Mouse (Mus musculus) frontal cortex, postnatal 14 days (tissue): ENCODE measurements at regions not wholly inside any gene's neighbourhood (a gene's known extent, or its start where the extent isn't known, plus 50 kb on each side); places are given as distances from the start of the nearest gene placed in this dataset.

Source experiments
- DNase-seq, 2 experiments: peaks; one replicate each; pipeline ENCODE4 v3.0.0; 2022; ENCODE audit warnings: low spot score in 2 of 2

DNA sequence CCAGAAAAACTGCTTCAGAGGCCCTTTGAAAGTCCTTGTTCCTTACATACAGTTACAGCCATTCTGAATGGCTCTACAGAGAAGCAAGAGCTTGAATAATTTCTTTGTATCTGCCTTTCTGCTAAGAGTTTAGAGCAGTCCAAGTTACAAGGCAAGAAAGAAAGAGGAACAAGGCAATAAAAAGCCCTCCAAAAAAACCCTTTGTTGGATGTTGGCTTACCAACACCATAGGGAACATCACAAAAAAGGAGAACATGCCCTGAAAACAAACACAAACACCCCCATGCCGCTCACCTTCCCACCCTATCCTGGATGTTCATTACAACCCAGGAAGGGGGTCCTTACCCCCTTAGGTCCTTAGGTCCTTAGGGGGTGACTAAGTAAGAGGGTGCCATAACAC is 359.2 kb upstream of the Gcfc2 start:
- no peak for DNase-seq

DNA sequence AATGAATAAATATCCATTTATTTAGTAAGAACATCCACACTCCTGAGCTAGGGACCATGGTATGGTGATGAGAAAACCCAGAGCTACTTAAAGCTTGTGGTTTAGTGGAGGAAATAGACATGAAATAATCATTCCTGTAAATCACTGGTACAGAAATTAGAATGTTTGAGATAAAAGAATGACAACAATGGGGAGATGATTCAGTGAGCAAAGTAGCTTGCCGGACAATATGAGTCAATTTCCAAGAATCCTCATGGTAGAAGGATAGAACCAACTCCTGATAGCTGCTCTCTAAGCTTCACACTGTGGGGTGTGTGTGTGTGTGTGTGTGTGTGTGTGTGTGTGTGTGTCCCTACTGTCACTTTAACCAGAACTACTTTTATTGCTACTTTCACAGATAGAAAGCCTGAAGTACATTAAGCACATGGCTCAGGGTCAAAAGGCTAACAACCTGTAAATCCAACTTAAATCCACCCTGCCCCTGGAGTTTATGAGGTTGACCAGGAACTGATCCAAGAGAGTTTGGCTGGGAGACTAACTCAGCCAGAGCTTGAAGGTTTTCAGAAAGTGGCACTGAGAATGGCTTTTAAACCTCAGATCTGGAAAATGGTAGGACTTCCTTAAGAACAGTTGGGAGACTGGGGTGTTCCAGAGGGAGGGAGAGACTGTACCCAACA is 336.9 kb upstream of the Gcfc2 start:
- DNase-seq = no peak

DNA sequence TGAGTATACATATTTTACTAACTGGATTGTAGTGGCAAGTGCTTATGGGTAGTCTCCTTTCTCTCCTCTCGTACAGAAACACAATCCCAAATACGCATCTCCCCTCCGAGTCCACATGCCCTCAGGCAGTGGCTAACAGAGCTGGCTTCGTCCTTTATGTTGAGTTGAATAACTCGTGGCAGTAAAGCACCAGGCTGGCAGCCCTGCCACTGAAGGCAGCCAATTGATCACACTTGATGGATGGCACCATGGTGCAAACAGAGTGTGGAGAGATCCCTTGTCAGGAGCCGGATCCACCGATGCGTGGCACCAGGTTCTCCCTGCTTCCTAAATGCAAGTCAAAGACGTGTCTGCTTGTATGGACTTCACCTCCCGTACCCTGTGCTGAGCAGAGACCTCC is 333.7 kb upstream of the Gcfc2 start:
- DNase-seq = no peak

DNA sequence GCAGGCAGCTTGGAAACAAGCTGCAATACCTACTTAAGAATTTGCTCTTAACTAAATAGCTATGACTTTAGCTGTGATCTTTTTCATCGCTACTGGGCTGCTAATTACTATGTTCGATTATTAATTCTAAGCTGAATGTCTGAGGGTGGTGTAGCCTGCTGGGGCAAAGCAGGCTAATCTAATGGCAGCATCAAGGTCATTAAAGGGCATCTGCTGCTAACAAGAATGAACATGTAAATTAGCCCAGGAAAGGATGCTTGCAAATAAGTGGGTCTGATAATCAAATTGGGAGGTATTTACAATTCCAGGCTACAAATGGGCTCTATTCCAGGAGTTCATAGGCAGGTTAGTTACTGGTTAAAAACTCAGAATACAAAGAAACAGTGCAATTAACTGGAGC is 327.5 kb upstream of the Gcfc2 start:
- DNase-seq = no peak

DNA sequence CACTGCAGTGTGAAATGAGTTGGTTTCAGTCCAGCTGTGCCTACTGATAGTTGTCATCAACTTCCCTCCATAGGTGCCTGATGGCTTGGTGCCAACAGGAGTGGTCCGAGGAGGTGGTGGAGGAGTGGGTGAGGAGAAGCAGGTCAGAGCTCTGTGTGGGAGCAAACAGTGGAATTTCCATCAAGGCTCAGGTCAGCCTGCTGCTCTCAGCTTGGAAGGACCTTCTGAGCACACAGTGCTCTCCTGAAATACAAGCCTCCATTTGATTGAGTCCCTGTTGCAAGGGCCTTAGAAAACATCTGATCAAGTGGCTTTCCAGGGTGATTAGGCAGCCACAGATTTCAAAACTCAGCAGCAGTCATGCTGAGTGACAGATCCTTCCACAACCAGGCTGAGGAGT is 314.8 kb upstream of the Gcfc2 start:
- DNase-seq = no peak

DNA sequence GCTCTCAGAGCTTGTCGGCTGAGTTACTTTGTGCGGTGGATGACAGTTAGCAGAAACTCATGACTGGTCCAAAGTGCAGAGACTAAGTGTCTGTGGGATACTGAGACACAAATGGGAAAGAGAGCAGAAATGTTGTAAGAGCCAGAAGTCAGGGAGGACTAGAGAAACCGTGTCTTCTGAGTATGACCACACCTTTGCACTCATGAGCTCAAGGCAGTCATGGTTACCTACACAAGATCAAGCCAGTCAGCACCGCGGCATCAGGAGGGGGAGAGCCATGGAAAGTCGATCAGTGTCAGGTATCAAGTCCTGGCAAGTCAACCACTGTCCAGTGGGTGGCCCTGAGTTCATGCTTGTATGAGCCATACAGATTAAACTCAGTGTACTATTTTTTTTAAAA is 311.5 kb upstream of the Gcfc2 start:
- DNase-seq = no peak

DNA sequence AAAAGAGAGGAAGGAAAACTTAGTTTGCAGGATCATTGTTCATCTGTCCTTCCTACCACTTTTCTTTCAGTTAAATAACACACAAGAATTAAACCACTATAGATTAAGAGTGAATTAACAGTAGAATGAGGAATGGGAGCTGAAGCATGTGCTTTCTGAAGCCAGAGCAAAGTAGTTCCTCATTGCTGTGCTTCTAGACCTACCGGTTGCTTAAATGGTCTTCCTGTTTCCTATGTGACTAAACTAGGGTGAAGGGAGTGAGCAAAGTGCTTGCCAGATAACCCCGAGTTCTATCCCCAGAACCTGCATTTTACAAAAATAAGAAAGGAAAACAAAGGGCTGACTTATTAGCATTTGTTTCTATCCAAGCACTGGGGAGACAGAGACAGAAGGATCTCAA is 305.5 kb upstream of the Gcfc2 start:
- no peak for DNase-seq

DNA sequence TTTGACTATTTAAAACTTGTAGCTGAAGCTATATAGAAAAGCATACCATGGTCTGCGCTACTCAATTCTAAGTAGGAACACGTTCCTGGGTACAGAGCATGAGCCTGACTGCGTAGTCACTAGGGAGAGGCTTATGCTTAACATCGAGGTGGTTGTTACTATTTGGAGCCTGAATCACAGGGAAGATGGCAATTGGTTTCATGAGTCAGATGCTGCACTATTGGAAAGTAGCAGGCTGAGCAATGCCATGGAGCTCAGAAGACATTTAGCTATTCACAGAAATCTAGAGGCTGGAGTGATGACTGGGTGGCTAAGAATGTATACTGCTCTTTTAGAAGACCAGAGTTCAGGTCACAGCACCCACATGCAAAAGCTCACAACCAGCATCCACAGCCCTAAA is 302.4 kb upstream of the Gcfc2 start:
- no peak for DNase-seq

DNA sequence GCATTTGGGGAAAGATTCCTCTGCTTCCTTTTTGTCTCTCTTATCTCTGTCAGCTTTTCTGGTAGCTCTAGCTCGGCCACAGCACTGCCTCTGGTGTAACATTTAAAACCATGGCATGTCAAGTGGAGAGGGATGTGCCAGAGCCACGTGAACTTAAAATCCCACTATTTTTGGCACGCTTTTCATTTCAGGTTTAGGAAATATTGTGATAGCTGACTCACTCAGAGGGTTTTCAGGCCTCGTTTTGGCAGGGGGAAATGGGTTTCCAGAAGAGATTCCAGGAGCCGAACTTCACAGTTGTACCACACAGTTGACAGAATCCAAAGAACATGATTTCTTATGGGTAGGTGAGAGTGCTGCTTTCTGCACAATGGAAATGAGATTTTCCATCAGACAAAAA is 300.8 kb upstream of the Gcfc2 start:
- DNase-seq = peak; percentile 6 to 7

DNA sequence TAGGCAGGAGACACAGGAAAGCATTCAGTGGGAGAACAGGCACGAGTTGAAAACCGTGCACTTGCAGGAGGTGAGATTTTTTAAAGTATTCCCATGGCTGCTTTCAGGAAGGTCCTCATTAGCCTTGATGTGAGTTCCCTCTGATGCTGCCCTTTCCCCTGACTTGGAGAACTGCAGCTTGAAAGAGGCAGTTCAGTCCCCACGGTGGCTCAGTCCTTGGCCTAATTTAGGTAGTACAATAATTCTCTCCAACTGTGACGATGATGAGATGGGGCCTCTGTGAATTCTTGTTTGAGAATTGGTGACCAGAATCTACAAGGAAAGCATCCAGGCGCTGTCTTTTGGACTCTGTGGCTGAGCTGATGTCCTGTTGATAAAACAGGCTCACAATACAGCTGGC is 298.5 kb upstream of the Gcfc2 start:
- no peak for DNase-seq

DNA sequence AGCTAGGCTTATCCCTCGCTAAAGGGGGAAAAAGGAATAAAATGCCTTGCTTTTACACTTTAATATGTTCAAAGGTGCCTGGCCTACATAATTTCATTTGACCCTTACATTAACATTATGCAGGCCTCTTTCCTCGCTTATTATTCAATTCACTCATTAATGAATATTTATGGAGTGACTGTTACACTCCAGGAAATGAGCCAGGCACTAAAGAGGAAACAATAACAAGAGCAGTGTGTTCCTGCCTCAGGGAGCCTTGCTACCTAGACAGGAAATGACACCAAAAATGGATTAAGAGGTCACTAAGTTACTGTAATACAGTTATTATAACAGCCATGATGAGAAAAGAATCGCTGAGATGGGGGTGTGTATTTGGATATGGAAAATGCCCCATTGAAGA is 289.9 kb upstream of the Gcfc2 start:
- no peak for DNase-seq

DNA sequence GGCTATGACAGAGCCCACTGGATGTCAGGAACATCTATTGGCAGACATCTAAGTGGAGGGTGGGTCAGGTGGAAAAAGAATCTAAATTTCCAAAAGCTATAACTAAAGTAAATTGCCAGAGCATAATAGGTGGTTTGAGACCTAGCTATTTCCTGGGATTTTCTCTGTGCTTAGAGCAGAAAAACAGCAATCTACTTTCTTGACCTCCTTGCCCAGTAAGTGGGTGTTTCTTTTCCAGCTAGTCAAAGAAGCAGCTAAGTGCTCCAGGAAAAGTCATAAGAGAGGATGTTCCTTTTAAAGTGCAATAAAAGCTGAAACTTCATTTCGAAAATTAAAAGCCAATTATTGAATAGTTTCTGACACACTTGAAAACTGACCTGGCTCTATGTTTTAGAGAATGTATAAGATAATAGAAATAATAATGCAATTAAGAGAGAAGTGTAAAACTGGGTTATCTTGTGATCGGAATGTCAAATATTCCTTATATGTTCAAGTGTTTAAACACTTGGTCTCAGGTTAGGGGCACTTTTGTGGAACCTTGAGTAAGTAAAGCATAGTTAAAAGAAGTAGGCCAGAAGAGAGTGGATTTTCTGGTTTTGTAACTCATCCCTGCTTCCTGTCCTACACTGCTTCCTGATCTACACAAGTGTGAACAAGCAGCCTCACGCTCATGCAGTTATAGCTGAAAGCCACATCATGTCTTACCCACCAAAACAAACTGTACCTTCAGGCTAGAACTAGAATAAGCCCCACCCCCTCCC is 275.7 kb upstream of the Gcfc2 start:
- no peak for DNase-seq

DNA sequence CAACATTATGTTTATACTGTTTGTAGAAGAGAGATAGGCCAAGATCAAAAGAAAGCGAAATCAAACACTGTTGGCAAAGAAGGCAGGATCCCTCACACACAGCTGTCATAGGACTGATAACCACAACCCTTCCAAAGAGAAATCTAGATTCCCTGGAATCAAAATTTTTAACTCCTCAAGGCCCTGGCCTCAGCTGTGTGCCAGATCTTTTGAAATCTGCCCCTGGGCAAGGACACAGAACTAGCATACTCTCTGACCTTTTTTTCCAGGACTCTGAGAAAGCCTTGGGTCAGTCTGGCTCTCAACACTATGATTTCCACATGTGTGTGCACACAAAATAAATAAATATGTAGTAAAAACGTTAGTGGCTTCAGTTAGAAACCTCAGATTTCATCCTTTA is 271.6 kb upstream of the Gcfc2 start:
- DNase-seq = no peak

DNA sequence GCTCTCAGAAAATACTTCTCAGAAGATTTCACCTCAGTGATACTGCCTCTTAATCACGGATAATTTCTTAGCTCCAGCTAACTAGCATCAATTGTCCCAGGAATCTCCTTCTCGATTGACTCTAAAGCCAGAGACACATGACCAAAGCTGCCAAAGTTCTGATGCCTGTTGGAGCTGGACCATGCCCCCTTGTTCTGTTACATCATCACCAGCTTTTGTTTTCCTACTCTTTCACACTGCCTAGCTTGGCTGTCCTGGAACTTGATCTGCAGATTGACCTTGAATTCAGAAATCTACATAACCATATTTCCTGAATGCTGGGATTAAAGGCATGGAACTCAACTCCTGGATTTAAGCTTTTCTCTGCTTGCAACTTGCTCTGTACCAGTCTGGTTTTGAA is 268.3 kb upstream of the Gcfc2 start:
- no peak for DNase-seq

DNA sequence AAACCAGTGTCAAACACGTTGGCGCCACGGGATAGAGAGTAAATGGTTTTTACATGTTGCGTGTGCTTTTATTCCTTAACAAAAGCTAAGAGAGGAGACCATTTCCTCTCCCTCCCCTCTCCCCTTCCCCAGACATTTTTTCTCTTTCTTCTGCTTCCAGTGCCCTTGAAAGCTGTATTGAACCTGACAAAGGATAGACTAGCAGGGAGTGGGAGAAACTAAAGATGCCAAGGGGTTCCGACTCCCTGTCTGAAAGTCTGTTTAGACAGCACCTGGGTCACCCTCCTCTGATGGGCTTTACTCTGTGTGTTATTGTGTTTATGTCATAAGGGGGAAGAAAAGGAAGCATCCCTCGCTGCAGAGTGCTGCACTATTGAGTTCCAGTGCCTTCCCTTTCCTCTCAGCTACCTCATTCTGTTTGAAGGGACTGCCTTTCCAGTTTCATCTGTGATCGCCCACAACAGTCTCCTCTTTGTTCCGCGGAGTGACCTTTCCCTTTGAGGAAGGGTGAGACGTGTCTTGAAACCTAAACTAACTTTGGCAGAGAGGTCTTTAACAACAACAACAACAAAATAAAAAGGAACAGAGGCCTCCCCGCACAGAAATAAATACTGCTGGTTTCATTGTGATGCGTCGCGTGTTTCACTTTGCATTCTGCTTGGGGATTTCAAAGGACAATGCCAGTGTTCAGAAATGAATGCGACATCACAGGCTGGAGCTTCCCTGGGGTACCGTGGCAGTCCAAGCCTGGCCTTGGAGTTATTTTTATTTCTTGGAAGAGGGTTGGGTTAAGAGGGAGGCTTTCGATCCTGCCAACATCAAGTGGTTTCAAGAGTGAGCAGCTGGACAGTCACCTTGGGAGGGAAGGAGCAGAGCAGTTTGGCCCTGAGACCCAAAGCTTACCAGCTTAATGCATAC is 262.7 kb upstream of the Gcfc2 start:
- DNase-seq = peak in 1 of 2 experiments; percentile 46

DNA sequence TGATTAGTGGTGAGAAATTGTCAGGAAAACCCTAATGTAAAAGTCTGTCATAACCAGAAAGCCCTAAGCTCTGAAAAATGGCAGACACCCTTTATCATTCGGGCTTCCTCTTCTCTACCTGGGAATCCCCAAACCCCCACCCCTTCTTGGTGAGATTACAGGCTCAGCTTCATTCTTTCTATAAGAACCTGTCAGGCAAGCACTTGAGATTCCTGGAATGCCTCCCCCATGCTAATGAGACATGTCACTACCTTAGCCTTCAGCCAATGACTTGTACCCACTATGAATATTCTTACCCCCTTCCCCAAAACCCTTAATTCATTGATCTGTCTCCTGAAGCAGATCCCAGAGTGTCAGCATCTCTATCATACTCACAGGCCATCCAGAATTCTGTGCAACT is 254.5 kb upstream of the Gcfc2 start:
- no peak for DNase-seq

DNA sequence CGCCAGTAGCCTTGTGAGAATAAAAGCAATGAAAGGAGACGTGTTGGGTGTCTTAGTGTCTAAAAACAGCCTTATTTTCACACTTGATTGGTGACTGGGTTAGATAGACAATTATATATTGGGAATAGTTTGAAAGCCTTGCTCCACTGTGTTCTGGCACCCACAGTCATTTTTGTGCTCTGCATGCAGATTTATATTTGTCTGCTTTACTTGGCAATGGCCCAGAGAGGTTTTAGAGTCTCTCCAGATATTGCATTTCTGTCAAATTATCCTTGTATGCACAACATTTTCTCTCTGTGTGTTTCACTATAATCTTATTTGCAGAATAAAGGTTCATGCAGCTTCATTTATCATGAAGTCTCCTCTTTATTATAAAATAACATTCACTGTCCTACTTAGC is 250.2 kb upstream of the Gcfc2 start:
- no peak for DNase-seq

DNA sequence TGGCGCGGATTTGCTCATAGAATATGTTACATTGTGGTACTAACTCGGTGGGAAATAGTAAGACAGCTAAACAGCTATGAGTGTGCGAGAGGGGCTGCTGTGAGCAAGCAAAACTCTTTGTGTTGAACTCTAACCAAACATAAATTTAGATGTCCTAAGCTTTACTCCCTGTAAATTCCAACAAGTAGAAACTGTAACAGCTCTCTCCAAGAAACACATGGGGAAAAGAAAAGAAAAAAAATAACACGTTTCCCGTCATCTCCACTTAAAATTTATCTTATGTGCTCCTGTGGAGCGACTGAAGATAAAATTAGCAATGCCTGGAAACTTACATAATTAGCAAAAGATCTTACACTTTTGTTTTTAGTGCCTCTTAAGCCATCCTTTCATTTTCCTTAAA is 226.2 kb upstream of the Gcfc2 start:
- DNase-seq = no peak

DNA sequence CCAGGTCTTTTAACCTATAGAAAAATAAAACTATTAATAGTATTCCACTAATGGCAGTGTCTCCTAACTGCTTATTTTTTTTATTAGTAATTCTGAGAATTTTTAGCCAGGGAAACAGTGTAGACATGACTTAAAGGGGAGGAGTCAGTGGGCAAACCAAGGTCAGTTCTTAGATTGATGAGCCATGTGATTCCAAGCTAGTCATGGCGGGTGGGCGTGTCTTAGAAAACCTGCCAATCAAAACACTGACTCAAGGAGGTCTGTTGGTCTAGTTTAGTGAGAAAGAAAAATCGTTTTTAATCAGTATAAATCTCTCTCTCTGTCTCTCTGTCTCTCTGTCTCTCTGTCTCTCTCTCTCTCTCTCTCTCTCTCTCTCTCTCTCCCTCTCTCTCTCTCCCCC is 225.3 kb upstream of the Gcfc2 start:
- no peak for DNase-seq

DNA sequence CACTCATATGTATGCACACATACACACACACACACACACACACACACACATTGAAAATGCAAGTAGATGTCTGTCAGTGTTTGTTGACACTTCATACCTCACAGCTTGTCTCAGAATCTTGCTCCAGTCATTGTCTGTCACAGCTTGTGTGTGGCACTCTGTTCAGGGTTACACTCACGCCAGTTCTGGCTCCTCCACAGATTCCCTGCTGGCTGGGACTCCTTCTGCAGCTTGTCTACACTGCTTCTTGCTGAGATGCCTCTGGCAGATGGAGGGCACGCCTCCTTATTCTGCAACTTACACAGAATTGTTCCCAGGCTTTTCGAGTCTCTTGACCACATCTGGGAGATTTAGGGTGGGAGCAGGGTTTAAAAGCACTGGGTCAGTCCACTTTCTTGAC is 208.6 kb upstream of the Gcfc2 start:
- DNase-seq = no peak

DNA sequence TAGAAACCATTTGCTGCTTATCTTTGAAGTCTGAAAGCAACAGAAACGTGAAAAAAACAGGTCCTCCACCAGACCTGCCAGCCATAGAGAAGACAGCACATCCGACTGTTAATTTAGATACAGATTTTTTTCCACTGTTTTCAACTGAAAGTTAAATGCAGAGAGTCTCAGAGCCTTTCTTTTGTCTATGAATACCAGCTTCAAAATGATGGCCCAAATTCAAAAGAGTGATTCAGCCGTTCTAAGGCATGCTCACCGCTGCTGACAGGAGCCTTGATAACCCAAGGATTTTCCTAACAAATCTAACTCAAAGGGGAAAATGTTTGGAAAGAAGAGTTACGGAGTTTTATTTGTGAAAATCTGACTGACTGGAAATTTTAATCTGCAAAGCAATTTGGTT is 207.1 kb upstream of the Gcfc2 start:
- DNase-seq = no peak

DNA sequence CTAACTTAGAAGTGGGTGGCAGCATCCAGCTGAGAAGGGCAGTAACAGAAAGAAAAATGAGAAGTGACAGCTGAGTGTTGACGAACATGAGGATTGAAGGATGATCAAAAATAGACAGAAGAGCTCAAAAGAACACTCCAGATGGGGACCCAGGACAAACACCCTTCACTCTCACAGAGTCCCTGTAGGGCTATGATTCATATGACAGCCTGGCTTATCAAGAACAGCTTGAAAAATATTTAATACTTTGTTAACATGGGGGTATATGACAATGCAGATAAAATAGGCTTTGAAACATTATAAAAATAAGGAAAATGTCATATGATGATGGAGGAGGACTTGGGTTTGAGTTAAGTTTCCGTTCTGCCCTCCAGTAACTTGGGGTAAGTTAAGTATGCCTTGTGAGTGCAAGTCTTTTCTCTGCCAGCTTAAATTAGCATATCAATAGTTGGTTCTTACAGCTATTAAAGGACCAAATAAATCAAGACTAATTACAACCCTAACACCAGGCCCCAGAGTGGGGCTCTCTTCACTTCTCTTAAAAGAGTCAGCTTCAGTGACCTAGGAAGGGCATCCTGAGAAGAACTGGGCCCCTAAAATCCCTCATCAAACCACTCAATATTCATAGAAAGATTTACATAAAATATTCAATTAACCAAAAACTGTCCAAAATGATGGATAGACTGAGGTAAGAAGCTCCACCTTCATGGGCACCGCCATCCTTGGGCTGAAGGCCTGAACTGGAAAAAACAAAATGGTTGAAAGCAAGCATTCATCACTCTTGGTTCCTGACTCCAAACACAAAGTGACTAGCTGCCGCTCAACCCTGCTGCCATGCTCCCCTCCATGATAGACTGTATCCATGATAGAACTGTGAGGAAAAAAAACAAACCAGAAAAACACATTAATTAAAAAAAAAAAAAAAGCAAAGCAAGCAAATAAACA is 198.6 kb upstream of the Gcfc2 start:
- DNase-seq = no peak
